Mouse (Mus musculus) gastrocnemius, adult 2 months (tissue): ENCODE measurements at regions not wholly inside any gene's neighbourhood (a gene's known extent, or its start where the extent isn't known, plus 50 kb on each side); places are given as distances from the start of the nearest gene placed in this dataset.
"Not testable (repeated sequence)": the region's sequence is repeated elsewhere in the genome, so short reads cannot be mapped to it uniquely, and the experiment has no call there.

Source experiments
- DNase-seq: peaks from one replicate; pipeline ENCODE4 v3.0.0; 2022
- H3K27ac ChIP-seq: fragments of 200-600 bp; 2 replicates; pipeline ENCODE4 v1.8.1; 2022; ENCODE audit warnings: mild to moderate bottlenecking
- H3K4me3 ChIP-seq: fragments of 200-600 bp; 2 replicates; pipeline ENCODE4 v1.8.1; 2022; ENCODE audit warnings: mild to moderate bottlenecking, moderate library complexity
- CTCF ChIP-seq: fragments of 200-600 bp; IDR thresholded peaks from 2 replicates; pipeline ENCODE4 v1.8.1; 2022; ENCODE audit warnings: antibody characterized with exemption, mild to moderate bottlenecking, moderate library complexity
- intact Hi-C: fragments of 180-260 bp; cut with DNase I; formaldehyde crosslinking; loops from one replicate; pipeline ENCODE4 v1.15.1; 2025

DNA sequence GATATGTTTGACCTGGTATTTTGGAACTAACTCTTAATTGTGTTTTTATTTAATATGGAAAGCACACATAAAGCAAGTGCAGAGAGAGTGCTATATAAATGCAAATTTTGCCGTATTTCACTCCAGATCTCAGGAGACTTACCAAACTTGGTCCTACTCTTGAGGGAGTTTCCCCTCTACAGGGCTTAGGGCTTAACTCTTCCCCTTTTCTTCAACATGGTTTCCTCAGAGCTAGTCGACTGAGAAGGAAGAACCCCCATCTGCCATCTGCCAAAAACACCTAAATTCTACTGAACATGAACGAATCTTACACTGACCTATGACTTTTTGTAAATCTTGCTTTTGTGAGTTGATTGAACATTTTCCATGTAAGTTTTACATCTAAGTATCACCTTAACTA lies 122.8 kb upstream of the Nebl start:
- no peak for DNase-seq
- Histone ChIP-seq H3K27ac (no peak overlapping the region), H3K4me3 (no peak overlapping the region)
- intact Hi-C loops = loop anchor here (10.0 kb wide), 1 partner anchor 351 kb away; no protein-coding TSS in a partner anchor
- no peak for TF ChIP-seq CTCF

DNA sequence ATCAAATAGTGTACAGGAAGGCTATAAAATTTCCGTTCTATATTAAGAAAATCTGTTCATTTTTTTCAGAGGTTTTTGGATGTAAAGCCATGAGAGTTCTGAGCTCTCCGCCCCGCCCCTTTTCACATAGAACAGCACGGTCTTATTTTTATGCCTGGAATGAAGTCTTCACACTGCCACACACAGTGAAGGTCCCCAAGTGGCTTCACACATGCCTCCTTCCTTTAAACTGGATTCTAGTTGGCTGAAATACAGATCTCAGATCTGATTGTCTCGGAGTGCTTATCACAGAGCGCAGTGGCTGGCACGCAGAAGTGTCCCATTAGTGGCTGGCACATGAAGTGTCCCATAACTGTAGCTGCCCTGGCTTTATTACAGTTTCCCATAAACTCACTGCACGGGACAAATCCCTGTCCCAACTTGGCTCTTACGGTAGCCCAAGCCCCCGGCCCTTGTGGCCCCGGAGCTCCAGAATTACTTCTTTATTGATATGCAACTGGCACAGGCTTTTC lies 122.3 kb upstream of the Nebl start:
- H3K27ac ChIP-seq = no peak overlapping the region
- intact Hi-C loops = loop anchor here (10.0 kb wide), 1 partner anchor 351 kb away; no protein-coding TSS in a partner anchor
- no peak for DNase-seq
- peak overlapping the region; percentile 40; the same call in 1 of the 2 replicates for H3K4me3 ChIP-seq
- TF ChIP-seq CTCF = no peak

DNA sequence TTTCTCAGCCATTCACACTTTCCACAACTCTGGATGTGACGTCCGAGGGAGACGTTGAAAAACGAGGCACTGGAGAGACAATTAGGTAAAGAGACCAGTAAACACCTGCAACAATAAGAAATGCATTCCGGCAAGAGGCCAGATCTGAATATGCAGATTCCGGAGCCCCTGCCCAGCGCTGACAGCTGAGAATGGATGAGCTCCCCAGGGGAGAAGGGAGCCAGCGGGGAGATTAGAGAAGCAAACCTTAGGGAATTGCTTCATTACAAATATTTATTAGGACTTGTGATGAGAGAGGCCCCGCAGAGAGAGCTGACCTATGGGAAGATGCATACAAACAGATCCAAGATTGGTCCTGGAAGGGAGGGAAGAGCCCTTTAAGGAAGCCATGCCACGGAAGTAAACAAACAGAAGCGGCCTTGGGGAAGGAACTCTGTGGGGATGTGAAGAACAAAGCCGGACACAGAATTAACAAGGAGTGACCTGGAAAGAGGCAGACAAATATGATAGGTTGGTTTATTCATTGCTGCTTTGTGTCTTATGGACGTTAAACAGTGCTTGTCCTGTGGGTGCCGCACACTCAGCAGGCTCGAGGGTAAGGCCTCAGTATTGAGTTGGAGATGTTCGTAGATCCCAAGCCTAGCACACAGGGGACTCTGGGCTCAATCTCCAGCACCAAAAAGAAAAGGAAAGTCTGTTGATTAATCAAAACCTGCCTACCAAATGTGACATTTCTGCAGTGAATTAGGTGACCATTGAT lies 121.7 kb upstream of the Nebl start:
- DNase-seq = no peak
- Histone ChIP-seq H3K27ac (0 out of 2 replicates have a peak overlapping the region, but pooled peaks have one; percentile 3), H3K4me3 (peak overlapping the region; percentile 40)
- intact Hi-C loops = loop anchor here (10.0 kb wide), 1 partner anchor 352 kb away; no protein-coding TSS in a partner anchor
- TF ChIP-seq CTCF = no peak

DNA sequence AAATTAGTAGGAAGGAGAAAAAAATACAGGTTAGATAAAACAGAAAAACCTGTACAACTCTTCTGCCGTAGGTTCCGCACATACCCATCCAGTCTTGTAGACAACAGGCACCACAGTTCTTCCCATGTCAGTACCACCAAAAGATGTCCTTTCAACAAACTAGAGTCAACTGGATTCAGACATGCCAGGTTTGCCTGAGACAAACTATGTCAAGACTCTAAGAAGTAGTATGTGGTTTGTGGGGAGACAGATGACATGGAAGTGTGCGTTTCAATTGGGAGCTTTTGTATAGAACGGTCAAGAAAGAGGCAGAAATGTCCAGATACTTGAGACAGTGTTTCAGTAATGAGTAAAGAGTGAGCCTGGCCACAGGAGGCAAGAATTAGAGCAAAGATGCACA lies 119.5 kb upstream of the Nebl start:
- no peak for TF ChIP-seq CTCF
- H3K4me3 ChIP-seq = no peak overlapping the region
- intact Hi-C loops = loop anchor here (10.0 kb wide), 1 partner anchor 354 kb away; no protein-coding TSS in a partner anchor
- no peak for DNase-seq
- H3K27ac ChIP-seq = no peak overlapping the region

DNA sequence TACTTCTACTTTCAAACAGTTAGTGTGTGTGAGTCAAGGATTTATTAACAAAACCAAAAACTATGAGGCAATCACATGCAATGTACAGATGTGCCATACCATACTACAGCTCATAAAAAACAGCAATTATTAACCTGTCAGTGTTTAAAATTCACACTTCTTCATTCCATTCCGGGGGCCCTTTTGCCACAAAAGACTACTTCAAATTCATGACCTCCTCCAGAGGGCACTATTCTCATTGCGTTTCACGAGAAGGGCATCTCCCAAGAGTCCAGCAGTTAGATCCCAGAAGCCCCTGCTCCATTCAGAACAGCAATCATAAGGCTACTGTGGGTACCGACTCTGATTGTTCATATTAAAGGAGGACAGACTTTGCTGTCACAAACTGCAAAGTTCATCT lies 118.0 kb upstream of the Nebl start:
- DNase-seq = no peak
- Histone ChIP-seq H3K4me3 (no peak overlapping the region), H3K27ac (no peak overlapping the region)
- peak; percentile 50 for TF ChIP-seq CTCF
- intact Hi-C loops = no loop called here

DNA sequence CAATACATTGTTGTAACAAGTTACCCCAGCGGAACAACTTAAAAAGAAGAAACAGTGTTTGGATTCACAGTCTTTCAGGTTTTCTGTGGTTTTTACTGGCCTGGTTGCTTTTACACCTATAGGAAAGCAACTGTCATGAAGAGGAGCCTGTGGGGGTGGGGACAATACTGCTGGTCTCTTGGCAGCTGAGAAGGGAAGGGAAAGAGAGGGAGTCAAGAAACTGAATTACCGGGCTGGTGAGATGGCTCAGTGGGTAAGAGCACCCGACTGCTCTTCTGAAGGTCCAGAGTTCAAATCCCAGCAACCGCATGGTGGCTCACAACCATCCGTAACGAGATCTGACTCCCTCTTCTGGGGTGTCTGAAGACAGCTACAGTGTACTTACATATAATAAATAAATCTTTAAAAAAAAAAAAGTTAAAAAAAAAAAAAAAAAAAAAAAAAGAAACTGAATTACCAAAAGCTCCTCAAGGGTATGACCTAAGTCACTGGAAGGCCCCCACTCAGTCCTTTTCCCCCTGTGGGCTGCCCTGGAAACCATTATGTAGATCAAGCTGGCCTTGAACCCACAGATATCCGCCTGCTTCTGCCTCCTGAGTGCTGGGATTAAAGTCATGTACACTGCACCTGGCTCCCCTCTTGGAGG lies 114.3 kb upstream of the Nebl start:
- intact Hi-C loops, H3K27ac ChIP-seq, DNase-seq, H3K4me3 ChIP-seq: not testable (repeated sequence)

GRCm38 (mm10) chr2:17844662-17845446 lies 113.6 kb upstream of the Nebl start:
- Histone ChIP-seq H3K4me3 (no peak overlapping the region), H3K27ac (no peak overlapping the region)
- no peak for DNase-seq
- intact Hi-C loops = no loop called here
- TF ChIP-seq CTCF = no peak

DNA sequence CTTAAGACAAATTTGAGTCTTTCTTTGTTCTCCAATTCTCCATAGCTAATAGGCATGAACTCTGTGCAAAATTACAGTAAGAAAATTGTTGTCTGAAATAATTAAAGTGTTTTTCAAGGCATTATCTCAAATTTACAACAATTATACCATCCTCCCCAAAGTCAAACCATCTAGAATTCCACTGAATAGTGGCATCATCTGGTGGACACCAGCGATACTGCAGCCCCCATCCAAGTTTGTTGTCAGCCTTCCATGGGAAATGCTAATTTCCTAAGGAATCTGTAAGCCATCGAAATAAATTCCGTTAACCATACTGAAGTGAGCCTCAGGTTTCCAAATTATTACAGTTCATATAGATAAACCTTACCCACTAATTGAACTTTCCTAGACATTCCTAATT lies 110.7 kb upstream of the Nebl start:
- intact Hi-C loops = no loop called here
- Histone ChIP-seq H3K4me3 (no peak overlapping the region), H3K27ac (no peak overlapping the region)
- peak; percentile 55 for TF ChIP-seq CTCF
- no peak for DNase-seq

GRCm38 (mm10) chr2:17841546-17841945 lies 110.3 kb upstream of the Nebl start:
- intact Hi-C loops = no loop called here
- TF ChIP-seq CTCF = no peak
- no peak for DNase-seq
- no peak overlapping the region for H3K27ac ChIP-seq
- H3K4me3 ChIP-seq = no peak overlapping the region

- DNase-seq = no peak
- Histone ChIP-seq H3K27ac (no peak overlapping the region), H3K4me3 (no peak overlapping the region)
- TF ChIP-seq CTCF = no peak
- intact Hi-C loops = no loop called here
These were observed 109.8 kb upstream of the Nebl start for GRCm38 (mm10) chr2:17840941-17841498.

DNA sequence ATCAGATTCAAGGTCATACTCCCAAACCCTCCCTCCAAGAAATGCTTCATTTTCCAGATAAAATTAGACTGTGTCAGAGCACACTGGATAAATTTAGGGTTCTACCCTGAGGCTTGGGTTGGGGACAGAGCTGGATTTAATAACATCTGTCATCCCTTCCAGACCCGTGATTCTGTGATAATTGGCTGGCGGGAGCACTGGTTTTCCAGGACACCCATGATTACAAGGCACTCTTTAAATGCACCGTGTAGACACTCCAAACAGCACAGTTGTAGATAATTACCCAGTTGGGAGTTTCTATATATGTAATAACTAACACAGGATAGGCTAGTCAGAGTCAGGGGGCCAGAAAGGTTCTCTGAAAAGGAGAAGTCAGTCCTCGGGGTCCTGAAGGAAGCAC lies 108.4 kb upstream of the Nebl start:
- H3K27ac ChIP-seq = no peak overlapping the region
- no peak for TF ChIP-seq CTCF
- intact Hi-C loops = no loop called here
- no peak for DNase-seq
- H3K4me3 ChIP-seq = no peak overlapping the region

DNA sequence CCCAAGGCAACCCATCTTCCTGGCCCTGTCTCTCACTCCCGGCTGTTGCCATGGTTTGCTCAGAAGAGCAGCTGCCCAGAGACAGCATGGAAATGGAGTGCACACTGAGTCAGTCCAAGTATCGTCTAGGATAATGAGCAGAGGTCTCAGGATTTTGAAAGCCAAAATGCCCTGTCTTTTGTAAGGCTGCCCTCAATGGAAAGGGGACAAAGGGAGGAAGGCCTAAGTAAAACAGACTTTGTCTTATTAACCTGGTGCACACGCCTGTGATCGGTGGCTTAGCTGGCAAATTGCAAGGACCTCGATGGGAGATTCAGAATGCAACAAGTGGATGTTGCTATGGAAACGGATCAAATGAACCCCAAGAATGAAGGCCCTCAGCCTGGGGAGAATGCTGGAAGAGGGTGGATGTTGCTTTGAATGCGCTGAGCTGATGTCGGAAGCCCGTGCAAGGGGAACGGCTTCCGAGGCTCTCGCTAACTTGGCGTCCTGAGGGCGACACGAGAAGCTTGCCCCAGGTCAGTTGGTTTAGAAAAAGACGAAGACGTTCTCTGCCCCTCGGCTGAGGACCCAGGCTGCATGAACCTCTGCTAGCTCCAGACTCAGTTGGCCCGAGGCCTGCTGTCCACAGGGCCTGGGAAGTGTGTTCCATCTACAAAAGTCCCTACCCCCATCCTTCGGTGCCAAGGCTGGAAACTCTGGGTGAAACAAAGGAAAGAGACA lies 107.8 kb upstream of the Nebl start:
- no peak for TF ChIP-seq CTCF
- intact Hi-C loops = no loop called here
- no peak for DNase-seq
- H3K27ac ChIP-seq = no peak overlapping the region
- no peak overlapping the region for H3K4me3 ChIP-seq
